Mouse (Mus musculus) heart, adult 11 months (tissue): Measurements from ENCODE around the gene Epm2a.

Experiments used
- DNase-seq: peaks from one replicate; pipeline ENCODE4 v3.0.0; 2022

Gene Epm2a

DNA sequence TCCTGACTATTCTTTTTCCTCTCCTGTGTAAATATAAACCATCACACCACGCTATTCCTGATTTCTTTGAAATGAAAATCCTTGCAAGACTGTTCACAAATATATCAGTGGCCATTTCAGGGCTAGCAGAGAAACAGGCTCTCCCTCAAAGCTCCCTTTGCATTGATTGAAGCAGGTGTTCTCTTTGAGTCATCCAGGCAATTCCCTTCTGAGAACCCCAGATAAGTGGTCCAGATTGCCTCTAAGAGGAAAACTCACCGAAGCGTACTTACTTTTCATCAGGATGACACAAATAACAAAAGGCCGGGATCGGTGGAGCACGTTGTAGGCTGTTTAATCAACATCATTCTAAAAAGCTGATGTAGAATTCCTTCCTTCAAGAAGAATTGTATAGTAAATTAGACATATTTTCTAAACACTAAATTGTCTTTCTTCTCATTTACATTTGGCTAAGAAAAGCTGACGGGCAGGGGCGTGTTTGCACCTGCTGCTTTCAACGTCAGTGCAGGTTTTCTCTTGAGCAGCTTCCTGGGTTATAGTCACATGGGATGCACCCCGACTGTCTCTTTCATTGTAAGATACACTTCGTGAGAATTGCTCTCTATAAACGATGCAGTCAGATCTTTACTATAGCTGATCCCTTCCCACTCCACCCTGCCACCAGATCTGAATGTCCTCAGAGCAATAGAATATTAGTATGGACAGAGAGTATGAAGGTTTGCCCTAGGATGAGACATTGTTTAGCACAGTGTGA, 86.0 kb downstream of the Epm2a start:
- DNase-seq: no peak

DNA sequence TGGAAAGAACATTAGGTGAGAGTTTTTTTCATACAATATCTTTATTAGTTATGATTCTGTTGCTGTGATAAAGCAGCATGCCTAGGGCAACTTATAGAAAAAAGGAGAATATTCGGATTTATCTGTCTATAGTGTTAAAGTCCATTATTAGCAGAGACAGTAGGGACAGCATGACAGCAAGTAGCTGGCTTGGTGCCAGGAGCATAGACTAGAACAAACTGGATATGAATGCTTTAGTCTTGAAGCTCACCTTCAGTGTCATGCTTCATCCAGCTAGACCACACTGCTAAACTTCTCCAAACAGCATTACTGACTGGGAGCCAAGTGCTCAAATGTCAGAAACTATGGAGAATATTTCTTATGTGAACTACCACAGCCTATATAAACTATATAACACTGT, 93.8 kb downstream of the Epm2a start:
- DNase-seq: no peak

DNA sequence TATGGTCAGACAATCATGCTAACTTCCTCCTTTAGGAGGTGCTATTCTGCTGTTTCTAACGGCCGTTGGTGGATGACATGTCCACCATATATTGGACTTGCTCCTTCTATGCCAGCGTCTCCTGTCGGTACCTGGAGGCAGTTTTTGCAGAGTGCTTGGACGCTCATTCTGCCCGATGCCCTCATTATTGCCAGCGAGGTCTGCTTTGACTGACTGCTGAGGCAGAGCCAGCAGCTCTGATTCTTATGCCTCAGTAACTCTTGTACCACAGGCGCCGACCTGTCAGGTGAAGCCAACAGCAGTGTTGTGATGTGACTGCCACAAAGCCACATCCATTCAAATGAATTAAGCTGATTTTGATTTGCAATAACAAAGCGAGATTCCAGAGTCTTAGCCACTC, 95.3 kb downstream of the Epm2a start:
- no peak for DNase-seq

DNA sequence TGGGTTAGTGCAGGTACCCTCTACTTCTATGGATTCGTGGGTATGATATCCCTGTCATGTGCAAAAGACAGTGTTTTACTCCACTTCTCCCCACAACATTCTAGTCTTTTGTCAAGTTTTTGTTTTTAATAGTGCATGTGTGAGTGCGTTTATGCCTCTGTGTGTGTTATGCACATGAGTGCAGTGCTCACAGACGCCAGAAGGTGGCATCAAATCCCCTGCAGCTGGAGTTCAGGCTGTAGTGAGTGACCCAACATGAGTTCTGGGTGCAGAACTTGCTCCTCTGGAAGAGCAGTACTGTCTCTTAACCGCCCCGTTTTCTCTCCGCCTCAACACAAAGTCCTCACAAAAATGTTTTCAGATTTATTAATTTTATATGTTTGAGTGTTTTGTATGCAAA, 96.1 kb downstream of the Epm2a start:
- DNase-seq: peak; percentile 34

DNA sequence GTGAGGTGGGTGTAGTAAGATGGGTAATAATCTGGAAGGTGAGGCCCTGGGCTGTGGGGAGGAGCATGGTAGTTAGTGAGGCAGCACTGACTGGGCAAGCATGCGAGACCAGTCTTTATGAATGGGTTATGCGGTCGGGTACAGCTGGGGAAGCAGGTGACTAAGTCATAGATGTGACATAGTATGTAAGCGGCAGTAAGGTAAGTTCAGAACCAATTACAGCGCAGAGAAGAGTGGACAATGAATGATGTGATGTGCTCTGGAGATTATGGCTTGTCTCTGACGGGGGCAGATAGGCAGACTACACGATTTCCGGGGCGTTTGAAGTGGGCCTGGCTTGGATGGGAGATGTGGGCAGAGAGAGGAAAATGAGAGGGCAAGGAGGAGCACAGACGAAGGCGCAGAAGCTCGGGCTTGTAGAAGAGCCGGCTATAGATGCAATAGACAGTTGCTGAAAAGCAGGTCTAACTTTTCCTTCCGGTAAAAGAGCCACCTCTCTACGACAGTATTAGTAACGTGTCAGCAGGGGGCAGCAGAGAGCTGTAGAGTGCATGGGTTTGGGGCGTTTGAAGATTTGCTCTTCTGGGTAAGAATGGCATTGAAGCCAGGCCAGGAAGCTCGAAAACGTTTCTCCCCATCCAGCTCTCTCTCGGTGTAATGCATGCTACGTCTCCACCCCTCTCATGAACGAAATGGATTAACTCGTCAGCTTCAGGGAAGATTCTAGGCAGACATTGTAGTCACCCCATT, 106.5 kb downstream of the Epm2a start:
- peak; percentile 86 for DNase-seq

DNA sequence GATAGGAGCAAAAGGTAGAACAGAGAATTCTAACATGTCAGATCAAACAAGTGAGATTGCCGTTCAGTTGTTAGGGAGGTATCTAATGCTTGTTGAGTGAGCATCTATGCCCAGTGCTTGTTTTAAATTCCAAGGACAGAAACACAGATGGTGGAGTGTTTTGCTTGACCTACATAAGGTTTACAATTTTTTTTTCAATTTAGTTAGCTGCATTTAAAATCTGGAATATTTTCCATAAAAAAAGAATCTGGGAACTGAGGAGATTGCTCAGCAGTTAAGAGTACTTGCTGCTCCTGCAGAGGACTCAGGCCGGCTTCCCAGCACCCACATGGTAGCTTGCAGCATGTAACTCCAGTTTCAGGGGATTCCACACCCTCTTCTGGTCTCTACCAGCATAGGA, 109.3 kb downstream of the Epm2a start:
- peak; percentile 9 for DNase-seq

DNA sequence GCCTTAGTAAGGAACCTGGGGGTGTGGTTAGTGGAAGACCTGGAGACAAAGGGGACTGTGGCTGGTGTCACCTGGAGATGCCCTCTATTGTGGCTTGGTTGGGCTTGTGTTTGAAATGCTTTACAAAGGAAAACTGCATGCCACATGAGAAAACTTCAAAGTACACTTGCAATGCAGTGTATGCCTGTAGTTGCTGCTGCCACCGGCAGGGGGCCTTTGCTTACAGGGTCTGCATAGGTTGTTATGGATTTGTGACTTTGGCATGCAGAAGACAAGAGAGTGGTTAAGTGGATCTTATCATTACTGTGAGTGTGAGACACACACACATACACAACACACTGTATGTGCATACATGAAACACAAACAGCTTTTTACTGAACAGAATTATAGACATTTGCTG, 114.2 kb downstream of the Epm2a start:
- DNase-seq: no peak

DNA sequence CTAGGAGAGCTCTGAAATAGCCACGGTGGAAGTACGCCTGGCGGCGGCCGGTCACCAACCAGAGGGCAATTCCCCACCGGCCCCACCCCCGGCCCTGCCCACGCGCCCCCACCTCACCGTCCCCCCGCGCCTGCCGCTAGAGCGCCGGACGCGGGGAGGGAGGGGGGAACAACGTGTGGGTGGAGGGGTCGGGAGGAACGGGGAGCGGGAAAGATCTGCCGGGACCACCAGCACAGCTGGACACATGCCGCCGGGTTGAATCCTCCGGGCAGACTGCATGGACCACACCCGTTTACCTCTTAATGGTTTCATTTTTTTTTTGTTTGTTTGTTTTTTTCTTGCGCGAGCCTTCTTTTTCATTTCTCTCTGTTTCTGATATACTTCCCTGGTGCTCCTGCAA, 148.8 kb downstream of the Epm2a start:
- no peak for DNase-seq
